Mouse (Mus musculus) midbrain, embryonic 16.5 days (tissue): Measurements from ENCODE around the gene Osbpl9. TPM values are rescaled to one million over a fixed set of nuclear protein-coding genes. Genes with fewer than 3 reads are reported as not detected.

ENCODE experiments used
- ATAC-seq: fragments of 200-750 bp; cut with Nextera tagmentation; 2 replicates; pipeline ENCODE4 v1.8.0; 2017; ENCODE audit warnings: moderate TSS enrichment
- H3K27ac ChIP-seq: fragments of 300-500 bp; sonication (generic); 2 replicates; pipeline ENCODE4 v1.5.1; 2014; ENCODE audit warnings: mild to moderate bottlenecking, low read length, mixed read lengths
- H3K27me3 ChIP-seq: fragments of 300-500 bp; sonication (generic); 2 replicates; pipeline ENCODE4 v1.6.1; 2014; ENCODE audit warnings: low read depth, low read length, mixed read lengths; ENCODE audit not compliant: control insufficient read depth, insufficient read depth
- H3K36me3 ChIP-seq: fragments of 300-500 bp; sonication (generic); 2 replicates; pipeline ENCODE4 v1.6.1; 2014; ENCODE audit warnings: mild to moderate bottlenecking, low read length, moderate library complexity, mixed read lengths; ENCODE audit not compliant: control insufficient read depth, insufficient read depth
- H3K4me1 ChIP-seq: fragments of 300-500 bp; sonication (generic); 2 replicates; pipeline ENCODE4 v1.6.1; 2014; ENCODE audit warnings: mild to moderate bottlenecking, low read length, mixed read lengths; ENCODE audit not compliant: control insufficient read depth, insufficient read depth
- H3K4me2 ChIP-seq: fragments of 300-500 bp; sonication (generic); 2 replicates; pipeline ENCODE4 v1.6.1; 2014; ENCODE audit warnings: mild to moderate bottlenecking, low read length, mixed read lengths
- H3K4me3 ChIP-seq: fragments of 300-500 bp; sonication (generic); 2 replicates; pipeline ENCODE4 v1.5.1; 2014; ENCODE audit warnings: low read depth, mild to moderate bottlenecking, low read length, moderate library complexity, mixed read lengths
- H3K9ac ChIP-seq: fragments of 300-500 bp; sonication (generic); 2 replicates; pipeline ENCODE4 v1.6.1; 2014; ENCODE audit warnings: low read depth, low read length, mixed read lengths
- H3K9me3 ChIP-seq: fragments of 300-500 bp; sonication (generic); replicated peaks from 2 replicates; pipeline ENCODE4 v1.6.1; 2014; ENCODE audit warnings: mild to moderate bottlenecking, low read length, mixed read lengths; ENCODE audit not compliant: control insufficient read depth, poor library complexity, severe bottlenecking
- WGBS: fragments of 180-500 bp; shearing (Covaris S2); extraction: QIAGEN DNeasy Blood & Tissue Kit; methylation state at CpG from one replicate; pipeline ENCODE4 v1.1.7; 2014; 5-methylcytosine and 5-hydroxymethylcytosine counted together
- polyA plus RNA-seq: library from polyadenylated mRNA; unstranded; fragments of >200 nt; fragmentation: Nextera tagmentation; extraction: Ambion mirVana; gene quantifications from 2 replicates; pipeline ENCODE4 v1.2.1, GENCODE M21; 2015

Osbpl9 gene
- polyA plus RNA-seq, 1 experiment from 2014 or later = 73.2 TPM

DNA sequence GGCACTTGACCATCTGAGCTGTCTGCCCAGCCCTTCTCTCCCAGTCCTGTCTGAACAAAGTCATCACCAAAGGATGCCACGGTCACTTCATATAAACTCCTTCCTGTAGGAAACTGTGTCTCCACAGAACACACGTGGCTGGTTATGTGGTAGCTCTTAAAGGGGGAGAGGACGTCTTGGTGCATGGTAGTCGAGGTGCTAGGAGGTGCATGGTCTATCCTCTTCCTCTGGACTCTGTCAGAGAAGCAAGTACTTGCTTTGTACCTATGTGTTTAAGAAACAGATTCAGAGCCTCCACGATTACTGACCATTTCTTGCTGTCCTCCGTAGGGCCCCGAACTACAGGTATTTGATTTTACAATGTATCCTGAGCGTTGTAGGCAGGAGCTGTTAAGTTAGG lies 144.4 kb downstream of the Osbpl9 start:
- H3K27ac ChIP-seq = no peak overlapping the region
- no peak overlapping the region for H3K4me2 ChIP-seq
- no peak overlapping the region for H3K4me3 ChIP-seq
- peaks cover 54% of the 10 kb centered on the region for H3K36me3 ChIP-seq
- no peaks in the 10 kb centered on the region for H3K27me3 ChIP-seq
- WGBS = 98% methylated on average over 8 of the region's 8 CpGs
- H3K4me1 ChIP-seq = no peaks in the 10 kb centered on the region
- no peaks in the 10 kb centered on the region for H3K9me3 ChIP-seq
- no peak for ATAC-seq
- H3K9ac ChIP-seq = no peak overlapping the region

DNA sequence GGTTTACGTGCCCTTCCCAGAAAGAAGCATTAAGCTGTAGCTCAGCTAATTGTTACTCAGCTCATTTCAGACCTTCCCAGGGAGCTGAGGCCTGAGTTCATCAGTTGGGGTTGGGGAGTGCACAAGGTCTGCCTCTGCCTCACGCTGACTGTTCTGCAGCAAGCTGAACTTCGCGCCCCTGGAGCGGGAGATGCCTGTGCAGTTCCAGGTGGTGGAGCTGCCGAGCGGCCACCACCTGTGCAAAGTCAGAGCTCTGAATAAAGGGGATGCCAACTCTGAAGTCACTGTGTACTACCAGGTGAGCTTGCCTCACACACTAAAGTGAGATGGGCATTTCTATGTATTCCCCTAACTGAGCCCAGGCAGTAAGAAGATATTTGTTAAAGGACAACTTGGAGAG lies 145.7 kb downstream of the Osbpl9 start:
- Histone ChIP-seq H3K27ac (no peak overlapping the region), H3K9ac (no peak overlapping the region), H3K36me3 (peaks cover 51% of the 10 kb centered on the region), H3K4me2 (no peak overlapping the region), H3K4me3 (no peak overlapping the region), H3K9me3 (no peaks in the 10 kb centered on the region), H3K4me1 (no peaks in the 10 kb centered on the region), H3K27me3 (no peaks in the 10 kb centered on the region)
- 84% methylated on average over 7 of the region's 7 CpGs for WGBS
- no peak for ATAC-seq

DNA sequence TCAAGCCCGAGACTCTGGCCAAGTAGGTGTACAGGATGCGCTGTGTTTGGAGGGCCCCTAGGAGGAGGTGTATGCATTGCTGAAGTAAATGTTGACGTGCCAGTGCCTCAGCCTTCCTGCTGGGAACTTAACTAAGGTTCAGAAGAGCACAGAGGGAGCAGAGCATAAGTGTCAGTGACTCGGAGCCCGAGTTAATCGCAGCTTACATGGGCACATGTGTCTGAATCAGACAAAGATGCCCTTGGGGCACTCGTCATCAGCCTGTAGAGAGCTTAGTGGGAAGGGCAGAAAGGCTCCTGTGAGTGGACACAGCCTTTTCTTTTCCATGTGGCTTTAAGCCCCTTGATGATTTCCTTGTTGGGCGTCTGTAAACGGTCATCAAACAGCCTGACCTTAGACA lies 148.1 kb downstream of the Osbpl9 start:
- H3K4me2 ChIP-seq = no peak overlapping the region
- H3K27ac ChIP-seq = no peak overlapping the region
- no peak overlapping the region for H3K4me3 ChIP-seq
- H3K4me1 ChIP-seq = no peaks in the 10 kb centered on the region
- no peak for ATAC-seq
- H3K9ac ChIP-seq = no peak overlapping the region
- 70% methylated on average over 9 of the region's 9 CpGs for WGBS
- peaks cover 43% of the 10 kb centered on the region for H3K36me3 ChIP-seq
- no peaks in the 10 kb centered on the region for H3K9me3 ChIP-seq
- H3K27me3 ChIP-seq = no peaks in the 10 kb centered on the region

DNA sequence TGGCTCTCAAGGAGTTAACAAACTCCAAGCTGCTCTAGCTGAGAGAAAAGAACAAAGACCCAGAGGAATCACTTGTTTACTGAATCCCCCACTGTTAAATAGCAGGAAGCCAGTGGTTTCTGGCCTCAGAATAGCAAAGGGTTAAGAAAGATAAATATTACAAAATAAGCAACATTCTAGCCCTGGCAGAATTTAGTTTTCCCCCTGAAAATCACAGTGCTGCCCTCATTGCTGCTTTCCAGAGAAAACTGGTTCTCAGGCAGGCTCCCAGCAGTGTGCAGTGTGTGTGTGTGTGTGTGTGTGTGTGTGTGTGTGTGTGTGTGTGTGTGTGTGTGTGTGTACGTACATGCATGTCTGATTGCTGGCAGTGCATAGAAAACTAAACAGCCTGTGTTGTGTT lies 149.8 kb downstream of the Osbpl9 start:
- Histone ChIP-seq H3K9me3 (no peaks in the 10 kb centered on the region), H3K9ac (no peak overlapping the region), H3K4me3 (no peak overlapping the region), H3K36me3 (peaks cover 31% of the 10 kb centered on the region), H3K27ac (peak overlapping the region; percentile 47; the same call in 1 of the 2 replicates), H3K4me2 (no peak overlapping the region), H3K27me3 (no peaks in the 10 kb centered on the region), H3K4me1 (no peaks in the 10 kb centered on the region)
- ATAC-seq = no peak
- WGBS = 50% methylated on average over 1 of the region's 1 CpGs

DNA sequence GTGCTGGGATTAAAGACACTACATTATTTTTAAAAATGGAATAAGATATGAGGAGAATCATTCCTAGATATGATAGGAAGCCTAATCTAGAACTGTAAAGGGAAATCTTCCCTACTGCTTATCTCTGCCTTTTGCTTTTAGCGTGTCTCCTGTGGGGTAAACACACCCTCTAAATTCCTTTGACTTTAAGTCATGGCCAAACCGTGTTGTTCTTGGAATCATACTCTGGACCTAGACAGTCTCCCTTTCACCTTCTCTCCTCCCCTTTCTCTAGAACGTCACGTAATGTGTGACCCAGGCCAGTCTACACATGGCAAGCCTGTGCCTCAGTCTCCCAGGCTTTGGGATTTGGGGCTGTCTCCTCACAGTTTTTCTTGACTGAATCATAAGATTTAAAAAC lies 153.8 kb downstream of the Osbpl9 start:
- Histone ChIP-seq H3K4me1 (no peaks in the 10 kb centered on the region), H3K9me3 (no peaks in the 10 kb centered on the region), H3K27ac (no peak overlapping the region), H3K9ac (no peak overlapping the region), H3K36me3 (peaks cover 27% of the 10 kb centered on the region), H3K4me2 (no peak overlapping the region), H3K4me3 (no peak overlapping the region), H3K27me3 (no peaks in the 10 kb centered on the region)
- ATAC-seq = no peak
- 91% methylated on average over 4 of the region's 4 CpGs for WGBS

DNA sequence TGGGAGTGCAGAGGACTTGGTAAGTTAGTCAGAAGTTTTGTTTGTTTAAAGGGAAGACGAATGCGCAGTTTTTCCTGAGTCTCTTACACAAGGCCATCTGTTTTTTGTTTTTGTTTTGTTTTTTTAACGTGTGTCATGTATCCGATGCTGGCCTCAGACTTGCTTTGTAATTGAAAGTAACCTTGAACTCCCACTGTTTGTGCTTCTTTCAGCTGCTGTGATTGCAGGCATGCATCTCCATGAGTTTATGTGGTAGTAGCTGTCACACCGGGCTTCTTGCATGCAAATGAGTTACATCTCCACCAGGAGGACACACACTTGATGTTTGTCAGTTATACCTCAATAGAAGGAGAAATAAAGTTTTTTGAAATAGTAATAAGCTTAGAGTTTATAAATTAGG lies 158.3 kb downstream of the Osbpl9 start:
- Histone ChIP-seq H3K4me1 (no peaks in the 10 kb centered on the region), H3K27ac (no peak overlapping the region), H3K4me2 (no peak overlapping the region), H3K36me3 (peaks cover 34% of the 10 kb centered on the region), H3K27me3 (no peaks in the 10 kb centered on the region), H3K9ac (no peak overlapping the region), H3K9me3 (no peaks in the 10 kb centered on the region), H3K4me3 (no peak overlapping the region)
- ATAC-seq = no peak
- WGBS = 86% methylated on average over 5 of the region's 5 CpGs

DNA sequence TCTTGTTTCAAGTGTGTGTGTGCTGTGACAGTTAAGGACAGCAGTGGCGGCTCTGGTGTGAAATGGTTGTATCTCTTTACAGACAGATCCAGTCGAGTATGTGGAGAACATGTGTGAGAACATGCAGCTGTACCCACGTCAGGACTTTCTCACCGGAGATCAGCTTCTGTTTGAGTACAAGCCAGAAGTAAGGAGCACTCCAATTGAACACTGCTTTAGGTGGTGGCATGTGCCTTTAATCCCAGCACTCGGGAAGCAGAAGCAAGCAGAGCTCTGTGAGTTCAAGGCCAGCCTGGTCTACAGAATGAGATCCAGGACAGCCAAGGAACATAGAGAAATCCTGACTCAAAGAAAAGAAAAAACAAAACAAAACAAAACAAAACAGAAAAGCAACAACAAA lies 158.8 kb downstream of the Osbpl9 start:
- Histone ChIP-seq H3K27ac (no peak overlapping the region), H3K4me2 (no peak overlapping the region), H3K9ac (no peak overlapping the region), H3K9me3 (no peaks in the 10 kb centered on the region), H3K4me1 (no peaks in the 10 kb centered on the region), H3K36me3 (peaks cover 39% of the 10 kb centered on the region), H3K4me3 (no peak overlapping the region), H3K27me3 (no peaks in the 10 kb centered on the region)
- WGBS = 87% methylated on average over 5 of the region's 5 CpGs
- no peak for ATAC-seq

DNA sequence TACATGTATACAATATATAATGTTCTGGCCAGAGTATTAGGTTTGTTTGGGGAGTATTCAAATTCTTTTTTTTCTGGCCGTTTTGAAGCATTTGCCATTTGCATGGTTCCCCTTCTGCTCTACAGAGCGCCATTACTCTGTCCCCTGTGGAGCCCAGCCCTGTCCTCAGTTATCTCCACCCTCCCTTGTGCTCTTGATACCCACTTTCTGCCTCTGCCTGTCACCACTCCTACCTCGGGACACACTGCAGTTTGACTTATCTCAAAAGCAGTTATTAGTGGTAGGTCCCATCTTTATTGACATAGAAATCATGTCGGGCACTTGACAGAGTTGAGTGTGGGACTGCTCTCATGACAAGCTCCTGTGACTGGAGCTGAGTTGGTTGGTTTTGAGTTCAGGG lies 159.3 kb downstream of the Osbpl9 start:
- Histone ChIP-seq H3K4me1 (no peaks in the 10 kb centered on the region), H3K4me2 (no peak overlapping the region), H3K4me3 (no peak overlapping the region), H3K9ac (no peak overlapping the region), H3K36me3 (peaks cover 39% of the 10 kb centered on the region), H3K9me3 (no peaks in the 10 kb centered on the region), H3K27me3 (no peaks in the 10 kb centered on the region), H3K27ac (no peak overlapping the region)
- 92% methylated on average over 4 of the region's 4 CpGs for WGBS
- no peak for ATAC-seq

DNA sequence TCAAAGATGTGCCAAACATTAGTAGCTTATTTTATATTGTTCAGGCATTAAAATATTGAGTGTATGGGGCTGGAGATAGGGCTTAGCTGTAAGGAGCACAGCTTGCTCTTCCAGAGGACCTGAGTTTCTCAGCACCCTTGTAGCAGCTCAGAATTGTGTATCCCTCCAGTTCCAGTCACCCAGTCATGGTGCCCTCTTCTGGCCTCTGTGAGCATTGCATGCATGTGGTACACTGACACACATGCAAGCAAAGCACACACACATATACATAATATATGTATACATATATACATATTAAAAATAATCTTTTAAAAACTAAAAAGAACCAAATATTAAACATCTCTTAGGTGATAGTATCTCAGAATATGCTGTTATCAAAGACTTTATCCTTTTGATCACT lies 165.7 kb downstream of the Osbpl9 start:
- Histone ChIP-seq H3K4me2 (no peak overlapping the region), H3K9me3 (no peaks in the 10 kb centered on the region), H3K27ac (no peak overlapping the region), H3K4me1 (no peaks in the 10 kb centered on the region), H3K4me3 (no peak overlapping the region), H3K36me3 (peaks cover 30% of the 10 kb centered on the region), H3K9ac (no peak overlapping the region), H3K27me3 (no peaks in the 10 kb centered on the region)
- no peak for ATAC-seq

DNA sequence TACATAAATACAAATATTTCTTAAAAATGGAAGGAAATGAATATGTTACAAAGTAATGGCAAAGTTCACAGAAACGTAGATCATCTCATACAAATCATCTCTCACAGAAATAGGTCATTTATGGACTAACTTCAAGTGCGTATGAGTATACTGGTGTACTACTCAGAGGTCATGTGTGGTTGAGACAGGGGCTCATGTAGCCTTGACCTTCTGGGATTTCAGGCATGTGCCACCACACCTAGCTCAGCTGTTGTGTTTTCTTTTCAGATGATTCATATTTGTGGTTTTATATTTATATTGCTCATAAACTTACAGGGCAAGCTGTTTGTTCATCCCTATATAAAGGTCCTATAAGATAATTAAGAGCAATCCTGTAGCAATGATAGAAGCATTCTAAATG lies 171.8 kb downstream of the Osbpl9 start:
- H3K4me2 ChIP-seq = no peak overlapping the region
- H3K36me3 ChIP-seq = peaks cover 21% of the 10 kb centered on the region
- no peak overlapping the region for H3K9ac ChIP-seq
- no peaks in the 10 kb centered on the region for H3K27me3 ChIP-seq
- no peaks in the 10 kb centered on the region for H3K4me1 ChIP-seq
- no peaks in the 10 kb centered on the region for H3K9me3 ChIP-seq
- 100% methylated on average over 2 of the region's 2 CpGs for WGBS
- ATAC-seq = no peak
- H3K4me3 ChIP-seq = no peak overlapping the region
- H3K27ac ChIP-seq = no peak overlapping the region
